In the genomic region with DNA sequence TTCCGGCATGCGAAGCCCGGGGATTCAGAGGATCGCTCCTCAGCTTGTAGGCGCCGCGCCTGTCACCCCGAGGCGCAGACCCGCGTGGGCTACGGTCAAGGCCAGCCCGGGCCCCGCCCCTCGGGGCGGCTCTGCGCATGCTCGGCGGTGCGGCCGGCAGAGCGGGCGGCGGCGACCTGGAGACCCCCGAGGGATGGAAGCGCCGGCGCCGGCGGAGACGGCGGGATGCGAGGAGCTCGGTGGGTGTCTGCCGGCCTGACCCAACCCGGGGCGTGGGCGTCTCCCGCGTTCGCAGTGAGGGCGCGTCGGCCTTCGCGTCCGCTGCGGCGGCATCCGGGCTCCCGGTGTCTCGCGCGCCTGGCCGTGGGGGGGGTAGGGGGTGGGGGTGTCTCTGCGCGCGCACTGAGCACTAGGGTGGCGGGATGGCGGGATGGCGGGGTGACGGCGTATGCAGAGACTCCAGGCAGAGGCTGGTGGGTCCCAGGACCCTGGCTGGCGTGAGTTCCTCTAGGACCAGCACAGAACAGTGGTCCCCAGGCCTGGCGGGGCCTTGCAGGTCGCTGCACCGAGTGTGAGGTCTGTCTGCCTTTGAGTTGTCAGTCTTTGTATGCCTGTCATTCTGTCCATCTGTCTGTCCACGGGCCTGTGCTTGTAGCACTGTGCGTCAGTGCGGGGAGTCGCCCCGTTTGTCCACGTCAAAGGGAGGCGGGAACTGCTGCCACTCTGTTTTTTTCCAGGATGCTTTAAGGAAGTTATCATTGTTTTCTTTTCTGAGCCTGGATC, we compare ENCODE assay signal across 8 mouse cellular contexts. TPM values are rescaled to one million over a fixed set of nuclear protein-coding genes. Genes with fewer than 3 reads are reported as not detected.
A peak's percentile ranks its signal among the peaks of the same experiment; 100 is the strongest.
DNase-seq lines count a peak whose midpoint lies in the region; ATAC-seq lines count a peak whose summit lies in the region.

A gene (plus strand): TSS at position 140 of the 783 bp plus-strand sequence.

- peak; percentile 44 for DNase-seq in R1 (ENCODE audit: low read depth, low spot score)
- DNase-seq in cerebellum, postnatal 25 days = peak; percentile 83 to 90
- DNase-seq in gastrocnemius, adult 8-10 months (ENCODE audit: low spot score in 2 of 2) = peak; percentile 43 to 44
- DNase-seq in induced T-regulatory cell, adult 2 months (ENCODE audit: low read depth) = peak; percentile 78
- DNase-seq in left cerebral cortex, adult 8-10 months (ENCODE audit: low spot score in 2 of 2) = peak; percentile 50 to 65
- DNase-seq in right cerebral cortex, adult 18-20 months = peak; percentile 80
- DNase-seq in urinary bladder, adult 2 months (ENCODE audit: low spot score) = peak; percentile 72

- ATAC-seq in megakaryocyte, adult 5-6 weeks (ENCODE audit: poor library complexity, severe bottlenecking) = peak; percentile 67

RNA-seq across cellular contexts. Expression of the gene that starts here (rescaled TPM):
- 1 to 10 TPM in 3 of 4 experiments, under 1 TPM in 1; 0.94 to 2.1 (median 1.7) TPM for total RNA-seq in gastrocnemius, adult 8-10 months (2022)
- 10 to 100 TPM; 41.3 to 55.8 (median 50.4) TPM for total RNA-seq in left cerebral cortex, adult 8-10 months (2022)
- total RNA-seq in megakaryocyte, adult 5-6 weeks (2015) = 9.3 and 11.2 TPM in 2 replicates
- 11.5 and 12.3 TPM in 2 replicates for total RNA-seq in megakaryocyte, adult 5-6 weeks (2017)
- 9.8 and 10.4 TPM in 2 replicates for polyA plus RNA-seq in urinary bladder, adult 2 months (2012; rRNA removed)

Comparison
In these comparisons a context has a peak if more than half of its experiments do, and no peak if none do; other contexts are left out.
1. Peak in every context shown above with its lines: DNase-seq and ATAC-seq.